Mouse (Mus musculus): ENCODE data around the gene Pagr1a.

Pagr1a gene

GRCm38 (mm10) chr7:126988816-126989215 lies 28.3 kb downstream of the Pagr1a start:
- no peak for DNase-seq

- peak; percentile 70 for DNase-seq
Observed at GRCm38 (mm10) chr7:126986319-126986718, 30.8 kb downstream of the Pagr1a start.

- no peak for DNase-seq
Observed at GRCm38 (mm10) chr7:126984667-126985444, 32.3 kb downstream of the Pagr1a start.

GRCm38 (mm10) chr7:126983113-126983512 lies 34.0 kb downstream of the Pagr1a start:
- DNase-seq = no peak

GRCm38 (mm10) chr7:126982054-126982453 lies 35.1 kb downstream of the Pagr1a start:
- DNase-seq = no peak

GRCm38 (mm10) chr7:126981601-126982000 lies 35.6 kb downstream of the Pagr1a start:
- no peak for DNase-seq

- no peak for DNase-seq
Observed at GRCm38 (mm10) chr7:126978841-126979240, 38.3 kb downstream of the Pagr1a start.

- DNase-seq = no peak
Observed at GRCm38 (mm10) chr7:126976878-126977459, 40.2 kb downstream of the Pagr1a start.

GRCm38 (mm10) chr7:126975950-126976866 lies 40.9 kb downstream of the Pagr1a start, which contains the start of gene Cdiptos:
Gene Cdiptos (minus strand): TSS chr7:126976098.
- DNase-seq = peak; percentile 92

- no peak for DNase-seq
Observed at GRCm38 (mm10) chr7:126975893-126975949, 41.4 kb downstream of the Pagr1a start, which contains the start of gene Cdipt. Gene Cdipt (plus strand): TSS chr7:126975914.

- DNase-seq = no peak
Observed at GRCm38 (mm10) chr7:126975493-126975892, 41.7 kb downstream of the Pagr1a start.

- DNase-seq = no peak
Observed at GRCm38 (mm10) chr7:126967361-126967760, 49.8 kb downstream of the Pagr1a start.

GRCm38 (mm10) chr7:126965568-126965967 lies 51.6 kb downstream of the Pagr1a start:
- DNase-seq = no peak

Data from kidney, adult 11 months (tissue).